Mouse (Mus musculus): ENCODE data around the gene Fam196b.

Fam196b gene

GRCm38 (mm10) chr11:34332344-34333031, 17.9 kb downstream of the Fam196b start:
- no peak for DNase-seq (ENCODE audit: low spot score in 2 of 2)

GRCm38 (mm10) chr11:34337907-34338306, 23.3 kb downstream of the Fam196b start:
- no peak for DNase-seq (ENCODE audit: low spot score in 2 of 2)

GRCm38 (mm10) chr11:34339693-34340092, 25.1 kb downstream of the Fam196b start:
- DNase-seq (ENCODE audit: low spot score in 2 of 2), result no peak

- DNase-seq (ENCODE audit: low spot score in 2 of 2), result no peak
Observed at GRCm38 (mm10) chr11:34343742-34344307, 29.2 kb downstream of the Fam196b start.

- DNase-seq (ENCODE audit: low spot score in 2 of 2), result no peak
Observed at GRCm38 (mm10) chr11:34344310-34344709, 29.7 kb downstream of the Fam196b start.

- DNase-seq (ENCODE audit: low spot score in 2 of 2), result no peak
Observed at GRCm38 (mm10) chr11:34348287-34348918, 33.8 kb downstream of the Fam196b start.

- no peak for DNase-seq (ENCODE audit: low spot score in 2 of 2)
Observed at GRCm38 (mm10) chr11:34349453-34350056, 34.9 kb downstream of the Fam196b start.

- no peak for DNase-seq (ENCODE audit: low spot score in 2 of 2)
Observed at GRCm38 (mm10) chr11:34355406-34355805, 40.8 kb downstream of the Fam196b start.

- DNase-seq (ENCODE audit: low spot score in 2 of 2), result no peak
Observed at GRCm38 (mm10) chr11:34356109-34356508, 41.5 kb downstream of the Fam196b start.

- DNase-seq (ENCODE audit: low spot score in 2 of 2), result no peak
Observed at GRCm38 (mm10) chr11:34372224-34372623, 57.6 kb downstream of the Fam196b start.

GRCm38 (mm10) chr11:34375557-34375956, 60.9 kb downstream of the Fam196b start:
- DNase-seq (ENCODE audit: low spot score in 2 of 2), result no peak

- DNase-seq (ENCODE audit: low spot score in 2 of 2), result no peak
Observed at GRCm38 (mm10) chr11:34377649-34378048, 63.0 kb downstream of the Fam196b start.

GRCm38 (mm10) chr11:34383501-34383900, 68.9 kb downstream of the Fam196b start:
- DNase-seq (ENCODE audit: low spot score in 2 of 2), result no peak

GRCm38 (mm10) chr11:34384178-34384577, 69.6 kb downstream of the Fam196b start:
- DNase-seq (ENCODE audit: low spot score in 2 of 2), result no peak

- no peak for DNase-seq (ENCODE audit: low spot score in 2 of 2)
Observed at GRCm38 (mm10) chr11:34385001-34385688, 70.5 kb downstream of the Fam196b start.

- DNase-seq (ENCODE audit: low spot score in 2 of 2), result no peak
Observed at GRCm38 (mm10) chr11:34389261-34390116, 74.9 kb downstream of the Fam196b start.

- no peak for DNase-seq (ENCODE audit: low spot score in 2 of 2)
Observed at GRCm38 (mm10) chr11:34392105-34392504, 77.5 kb downstream of the Fam196b start.

- DNase-seq (ENCODE audit: low spot score in 2 of 2), result no peak
Observed at GRCm38 (mm10) chr11:34395802-34396201, 81.2 kb downstream of the Fam196b start.

GRCm38 (mm10) chr11:34397661-34398060, 83.0 kb downstream of the Fam196b start:
- no peak for DNase-seq (ENCODE audit: low spot score in 2 of 2)

GRCm38 (mm10) chr11:34398555-34398954, 83.9 kb downstream of the Fam196b start:
- DNase-seq (ENCODE audit: low spot score in 2 of 2), result no peak

- no peak for DNase-seq (ENCODE audit: low spot score in 2 of 2)
Observed at GRCm38 (mm10) chr11:34401343-34401742, 86.7 kb downstream of the Fam196b start.

Data from thymus, postnatal 10 days (tissue).